Mouse (Mus musculus) spleen, adult 2 months (tissue): ENCODE measurements around the gene Vmn1r35. TPM values are rescaled to one million over a fixed set of nuclear protein-coding genes. Genes with fewer than 3 reads are reported as not detected.
"Not testable (repeated sequence)": the region's sequence is repeated elsewhere in the genome, so short reads cannot be mapped to it uniquely, and the experiment has no call there.

Experiments used
- DNase-seq, 2 experiments: peaks; one replicate each; pipeline versions ENCODE4 v3.0.0 to v3.0.0-alpha.2; 2012 to 2021; ENCODE audit warnings: low spot score in 2 of 2, low read depth in 1 of 2
- H3K27ac ChIP-seq: fragments of 200-500 bp; 2 replicates; pipeline ENCODE4 v1.5.1; 2012; ENCODE audit warnings: low read length, inconsistent platforms; ENCODE audit not compliant: insufficient read depth
- H3K27me3 ChIP-seq: fragments of 200-500 bp; 2 replicates; pipeline ENCODE4 v1.6.1; 2012; ENCODE audit warnings: mild to moderate bottlenecking, moderate library complexity, low read length, inconsistent platforms; ENCODE audit not compliant: control insufficient read depth, insufficient read depth
- H3K36me3 ChIP-seq: fragments of 200-500 bp; 2 replicates; pipeline ENCODE4 v1.6.1; 2012; ENCODE audit warnings: mild to moderate bottlenecking, low read length, inconsistent platforms; ENCODE audit not compliant: control insufficient read depth, insufficient read depth
- H3K4me1 ChIP-seq: fragments of 200-500 bp; 2 replicates; pipeline ENCODE4 v1.6.1; 2011; ENCODE audit warnings: inconsistent platforms; ENCODE audit not compliant: control insufficient read depth, insufficient read depth, insufficient read length
- H3K4me3 ChIP-seq: fragments of 200-500 bp; 2 replicates; pipeline ENCODE4 v1.5.1; 2011; ENCODE audit warnings: mild to moderate bottlenecking, inconsistent platforms; ENCODE audit not compliant: insufficient read depth, insufficient read length; ENCODE audit errors: extremely low read depth
- CTCF ChIP-seq: fragments of 200-500 bp; IDR thresholded peaks from 2 replicates; pipeline ENCODE4 v1.5.1; 2011; ENCODE audit warnings: mild to moderate bottlenecking, inconsistent platforms; ENCODE audit not compliant: insufficient read depth, insufficient read length, insufficient replicate concordance; ENCODE audit errors: extremely low read depth
- POLR2A ChIP-seq: fragments of 200-500 bp; IDR thresholded peaks from 2 replicates; pipeline ENCODE4 v1.6.1; 2011; ENCODE audit warnings: low read depth, low read length, inconsistent platforms
- WGBS: fragments of 180-500 bp; shearing (Covaris S2); methylation state at CpG from one replicate; pipeline ENCODE4 v1.1.7; 2018; 5-methylcytosine and 5-hydroxymethylcytosine counted together
- polyA plus RNA-seq: library from polyadenylated mRNA; depleted of rRNA; stranded (reverse); fragments of >200 nt; gene quantifications from 2 replicates; pipeline ENCODE4 v1.2.3, GENCODE M21; 2012; rRNA removed

Gene Vmn1r35
- polyA plus RNA-seq: not detected in 2 replicates

DNA sequence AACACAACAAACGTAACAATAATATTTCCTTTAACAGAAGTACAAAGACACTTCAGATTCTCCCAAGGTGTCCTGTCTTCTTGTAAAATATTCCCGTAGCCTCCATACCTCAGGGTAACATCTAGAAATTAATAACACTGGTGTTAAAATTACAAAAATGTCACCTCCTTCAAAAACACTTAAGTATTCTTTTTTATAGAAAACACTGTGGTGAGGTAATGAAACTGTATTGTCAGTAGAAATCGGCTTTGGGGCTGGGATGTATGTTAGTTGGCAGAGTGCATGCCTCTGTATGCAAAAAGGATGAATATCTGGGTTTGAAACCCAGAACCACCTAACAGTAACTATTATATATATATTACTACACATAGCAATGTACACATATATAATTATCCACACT is at the start of gene Vmn1r35:
Vmn1r35 (minus strand) TSS at position 101 of the 400 bp plus-strand sequence.
- WGBS: 86% methylated on average over 3 of the region's 3 CpGs
- Histone ChIP-seq H3K27ac (no peak within 1 kb of the TSS), H3K27me3 (no peaks in the 10 kb centered on the region), H3K4me3 (no peak within 1 kb of the TSS), H3K36me3 (no peaks in the 10 kb centered on the region), H3K4me1 (no peaks in the 10 kb centered on the region)
- DNase-seq: no peak
- TF ChIP-seq POLR2A: no peak
- TF ChIP-seq CTCF: no peak

DNA sequence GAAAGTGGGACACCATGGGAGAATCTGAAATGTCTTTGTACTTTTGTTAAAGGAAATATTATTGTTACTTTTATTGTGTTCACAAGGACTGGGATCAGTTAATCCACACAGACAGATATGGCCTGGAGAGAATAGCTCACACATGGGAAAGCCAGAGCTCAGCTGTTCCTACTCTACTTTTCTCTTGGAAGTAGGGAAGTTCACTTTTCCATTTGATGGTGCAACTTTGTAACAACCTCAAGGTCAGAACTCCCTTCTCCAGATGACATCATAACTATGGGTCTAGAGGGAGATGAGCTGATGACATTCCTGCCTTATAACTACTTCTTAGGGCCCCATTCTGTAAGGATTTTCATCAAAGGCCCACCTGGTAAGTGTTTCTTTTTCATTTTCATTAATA is 43.4 kb upstream of the Vmn1r35 start, which contains the start of gene Vmn1r37:
Vmn1r37 (plus strand) TSS at position 301 of the 400 bp plus-strand sequence.
- DNase-seq, H3K36me3 ChIP-seq, H3K4me3 ChIP-seq, H3K27me3 ChIP-seq, H3K27ac ChIP-seq, H3K4me1 ChIP-seq: not testable (repeated sequence)

DNA sequence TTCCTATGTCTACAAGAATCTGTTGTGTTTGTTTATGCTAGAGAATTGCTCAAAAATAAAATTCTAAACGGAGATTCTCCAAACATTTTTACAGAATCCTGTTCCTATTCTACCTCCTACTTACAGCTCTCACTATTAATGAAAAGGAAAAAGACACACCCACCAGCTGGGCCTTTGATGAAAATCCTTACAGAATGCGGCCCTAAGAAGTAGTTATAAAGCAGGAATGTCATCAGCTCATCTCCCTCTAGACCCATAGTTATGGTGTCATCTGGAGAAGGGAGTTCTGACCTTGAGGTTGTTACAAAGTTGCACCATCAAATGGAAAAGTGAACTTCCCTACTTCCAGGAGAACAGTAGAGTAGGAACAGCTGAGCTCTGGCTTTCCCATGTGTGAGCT is 33.4 kb upstream of the Vmn1r35 start, which contains the start of gene Vmn1r36:
Vmn1r36 (minus strand) TSS at position 101 of the 400 bp plus-strand sequence.
- 72% methylated on average over 2 of the region's 2 CpGs for WGBS
- H3K4me1 ChIP-seq, H3K4me3 ChIP-seq, H3K27me3 ChIP-seq, DNase-seq, H3K36me3 ChIP-seq, H3K27ac ChIP-seq: not testable (repeated sequence)

DNA sequence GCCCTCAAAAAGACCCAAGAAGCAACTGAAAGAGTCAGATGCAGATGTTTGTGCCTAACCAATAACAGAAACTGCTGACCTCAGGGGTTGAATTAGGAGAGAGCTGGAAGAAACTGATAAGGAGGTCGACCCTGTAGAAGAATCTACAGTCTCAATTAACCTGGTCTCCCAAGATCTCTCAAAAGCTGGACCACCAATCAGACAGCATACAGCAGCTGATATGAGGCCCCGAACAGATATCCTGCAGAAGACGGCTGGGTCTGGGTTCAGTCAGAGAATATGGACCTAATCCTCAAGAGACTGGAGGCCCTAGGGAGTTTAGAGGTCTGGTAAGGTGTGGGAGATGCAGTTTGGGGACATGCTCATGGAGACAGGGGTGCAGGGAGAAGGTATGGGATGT is 28.1 kb upstream of the Vmn1r35 start:
- no peaks in the 10 kb centered on the region for H3K36me3 ChIP-seq
- H3K27ac ChIP-seq: no peak overlapping the region
- H3K4me3 ChIP-seq: no peak overlapping the region
- H3K27me3 ChIP-seq: no peaks in the 10 kb centered on the region
- no peak for DNase-seq
- TF ChIP-seq CTCF (no peak), POLR2A (no peak)
- WGBS: 70% methylated on average over 3 of the region's 3 CpGs
- H3K4me1 ChIP-seq: no peaks in the 10 kb centered on the region

DNA sequence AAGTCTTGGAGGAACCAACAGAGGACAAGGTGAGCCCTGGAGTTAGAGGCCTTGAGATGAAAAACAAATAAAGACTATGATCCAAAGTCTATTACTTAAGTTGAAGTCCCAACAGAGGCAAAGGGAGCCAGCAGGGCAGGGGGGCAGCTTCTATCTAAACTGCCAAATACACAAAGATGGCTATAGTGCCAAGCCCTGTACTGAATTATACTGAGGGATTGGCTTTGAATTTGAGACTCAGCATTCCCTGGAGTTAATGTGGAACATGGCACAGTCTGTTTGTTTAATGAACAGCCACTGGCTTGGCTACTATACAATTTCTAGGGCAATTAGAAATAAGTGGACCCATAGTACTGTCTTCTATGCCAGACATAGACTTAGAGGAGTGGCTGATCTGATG is 23.2 kb upstream of the Vmn1r35 start:
- no peak for DNase-seq
- no peak overlapping the region for H3K4me3 ChIP-seq
- no peaks in the 10 kb centered on the region for H3K4me1 ChIP-seq
- TF ChIP-seq CTCF: no peak
- no peaks in the 10 kb centered on the region for H3K36me3 ChIP-seq
- H3K27me3 ChIP-seq: no peaks in the 10 kb centered on the region
- no peak overlapping the region for H3K27ac ChIP-seq

DNA sequence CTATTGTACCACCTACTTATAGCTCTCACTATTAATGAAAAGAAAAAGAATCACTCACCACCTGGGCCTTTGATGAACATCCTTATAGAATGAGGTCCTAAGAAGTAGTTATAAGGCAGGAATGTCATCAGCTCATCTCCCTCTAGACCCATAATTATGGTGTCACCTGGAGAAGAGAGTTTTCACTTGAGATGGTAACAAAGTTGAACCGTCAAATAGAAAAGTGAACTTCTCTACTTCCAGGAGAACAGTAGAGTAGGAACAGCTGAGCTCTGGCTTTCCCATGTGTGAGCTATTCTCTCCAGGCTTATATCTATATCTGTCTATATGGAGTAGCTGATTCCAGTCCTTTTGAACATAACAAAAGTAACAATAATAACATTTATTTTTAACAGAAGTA is 41.9 kb downstream of the Vmn1r35 start, which contains the start of gene Vmn1r34:
Vmn1r34 (minus strand) TSS at position 101 of the 400 bp plus-strand sequence.
- WGBS: 85% methylated on average over 1 of the region's 1 CpGs
- Histone ChIP-seq H3K4me3 (no peak within 1 kb of the TSS), H3K27ac (no peak within 1 kb of the TSS), H3K27me3 (no peaks in the 10 kb centered on the region), H3K4me1 (no peaks in the 10 kb centered on the region), H3K36me3 (no peaks in the 10 kb centered on the region)
- TF ChIP-seq CTCF (no peak), POLR2A (no peak)
- DNase-seq: no peak

Other genes with a start within 250 kb of the Vmn1r35 start
- 3.7 and 5.5 TPM in 2 replicates for gene Mad2l1, start 150.5 kb downstream of the Vmn1r35 start, polyA plus RNA-seq
- gene Vmn1r32, start 125.8 kb downstream of the Vmn1r35 start, polyA plus RNA-seq: not detected in 2 replicates
- not detected in 2 replicates for gene Vmn1r33, start 67.6 kb downstream of the Vmn1r35 start, polyA plus RNA-seq
- gene Vmn1r34, start 42.0 kb downstream of the Vmn1r35 start, polyA plus RNA-seq: not detected in 2 replicates
- gene Vmn1r36, start 33.3 kb upstream of the Vmn1r35 start, polyA plus RNA-seq: not detected in 2 replicates
- not detected in 2 replicates for gene Vmn1r37, start 43.5 kb upstream of the Vmn1r35 start, polyA plus RNA-seq
- gene Vmn1r38, start 96.7 kb upstream of the Vmn1r35 start, polyA plus RNA-seq: not detected in 2 replicates
- not detected in 2 replicates for gene Vmn1r39, start 124.7 kb upstream of the Vmn1r35 start, polyA plus RNA-seq
- gene Gng12, start 210.5 kb upstream of the Vmn1r35 start, polyA plus RNA-seq: 6.6 and 6.9 TPM in 2 replicates